Mouse (Mus musculus): ENCODE measurements around the gene St6galnac3.

DNA sequence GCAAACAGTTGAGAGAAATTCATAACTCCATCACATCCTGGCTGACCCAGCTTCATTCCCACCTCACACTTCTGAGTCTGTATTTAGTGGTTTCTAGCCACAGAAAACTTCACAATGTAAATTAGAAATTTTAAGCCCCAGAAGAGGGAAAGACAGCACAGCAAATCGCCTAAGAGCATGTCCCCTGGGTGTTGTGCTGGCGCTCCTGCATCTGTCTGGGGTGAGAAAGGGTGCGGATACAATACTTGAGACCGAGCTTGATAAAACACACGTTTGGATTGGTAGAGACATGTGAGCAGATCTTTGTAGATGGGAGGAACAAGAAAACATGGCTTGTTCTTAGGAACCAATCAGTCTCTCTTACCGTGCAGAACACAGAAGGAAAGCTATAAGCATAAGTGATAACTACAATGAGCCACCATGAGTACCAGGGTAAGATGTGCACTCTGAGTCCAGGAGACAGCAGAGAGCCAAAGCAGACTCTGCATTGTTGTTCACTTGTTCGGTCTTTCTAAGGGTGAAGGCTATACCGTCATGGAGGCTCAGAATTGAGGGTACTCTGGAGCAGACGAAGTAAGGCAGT is 214.8 kb downstream of the St6galnac3 start:
- TF ChIP-seq EP300 (optimal IDR thresholded peaks at IDR 0.05), result no peak
- no peak for TF ChIP-seq CTCF (IDR thresholded peaks at IDR 0.05; ENCODE audit: low read depth)
